Mouse (Mus musculus): Measurements from ENCODE around the gene Exosc10. TPM values are rescaled to one million over a fixed set of nuclear protein-coding genes. Genes with fewer than 3 reads are reported as not detected.

Exosc10 gene
- polyA plus RNA-seq, 1 experiment: 37.0 TPM

- peaks cover 7% of the 10 kb centered on the region for H3K79me2 ChIP-seq (ENCODE audit: control insufficient read depth, insufficient read depth)
- no peak overlapping the region for H3K4me3 ChIP-seq
- H3ac ChIP-seq (ENCODE audit: control insufficient read depth, insufficient read length): no peak overlapping the region
- no peaks in the 10 kb centered on the region for H3K27me3 ChIP-seq (ENCODE audit: control insufficient read depth, insufficient read depth, insufficient read length)
- H3K36me3 ChIP-seq (ENCODE audit: control insufficient read depth, insufficient read depth): peaks cover 66% of the 10 kb centered on the region
- H3K4me2 ChIP-seq (ENCODE audit: low read depth): no peak overlapping the region
- TF ChIP-seq REST (IDR thresholded peaks at IDR 0.05; ENCODE audit: insufficient read depth, insufficient read length): no peak
- TF ChIP-seq SRF (IDR thresholded peaks at IDR 0.05; ENCODE audit: control insufficient read depth, insufficient read length, low read depth): no peak
- no peak for TF ChIP-seq TCF3 (IDR thresholded peaks at IDR 0.05; ENCODE audit: insufficient read length, low read depth)
- TF ChIP-seq POLR2A (IDR thresholded peaks at IDR 0.05; ENCODE audit: insufficient read length, low read depth): no peak
- no peak for TF ChIP-seq MYOD1 (IDR thresholded peaks at IDR 0.05; ENCODE audit: control insufficient read depth in 1 of 3, insufficient read length in 2 of 3, low read depth in 2 of 3)
- no peak for TF ChIP-seq MAX (IDR thresholded peaks at IDR 0.05; ENCODE audit: low read depth)
- no peak for TF ChIP-seq TCF12 (IDR thresholded peaks at IDR 0.05; ENCODE audit: insufficient read depth, poor library complexity, severe bottlenecking)
- no peak for TF ChIP-seq MYOG (IDR thresholded peaks at IDR 0.05; ENCODE audit: control insufficient read depth in 1 of 3, insufficient read depth in 1 of 3, insufficient read length in 2 of 3, low read depth in 2 of 3)
- no peak for TF ChIP-seq CEBPB (IDR thresholded peaks at IDR 0.05; ENCODE audit: insufficient read depth, poor library complexity, severe bottlenecking)
- no peak for TF ChIP-seq POLR2AphosphoS2 (IDR thresholded peaks at IDR 0.05; ENCODE audit: insufficient read length, low read depth)
- TF ChIP-seq USF1 (IDR thresholded peaks at IDR 0.05; ENCODE audit: low read depth): no peak
- TF ChIP-seq E2F4 (IDR thresholded peaks at IDR 0.05; ENCODE audit: insufficient read depth): no peak
These were observed 55.5 kb downstream of the Exosc10 start for GRCm38 (mm10) chr4:148613738-148614137.

GRCm38 (mm10) chr4:148619805-148620204 lies 61.6 kb downstream of the Exosc10 start:
- Histone ChIP-seq H3K27me3 (ENCODE audit: control insufficient read depth, insufficient read depth, insufficient read length) (no peaks in the 10 kb centered on the region), H3K79me2 (ENCODE audit: control insufficient read depth, insufficient read depth) (peaks cover 63% of the 10 kb centered on the region), H3K4me2 (ENCODE audit: low read depth) (no peak overlapping the region), H3ac (ENCODE audit: control insufficient read depth, insufficient read length) (no peak overlapping the region), H3K36me3 (ENCODE audit: control insufficient read depth, insufficient read depth) (peaks cover 92% of the 10 kb centered on the region), H3K4me3 (no peak overlapping the region)
- TF ChIP-seq REST (IDR thresholded peaks at IDR 0.05; ENCODE audit: insufficient read depth, insufficient read length) (no peak), MYOG (IDR thresholded peaks at IDR 0.05; ENCODE audit: control insufficient read depth in 1 of 3, insufficient read depth in 1 of 3, insufficient read length in 2 of 3, low read depth in 2 of 3) (no peak), MYOD1 (IDR thresholded peaks at IDR 0.05; ENCODE audit: control insufficient read depth in 1 of 3, insufficient read length in 2 of 3, low read depth in 2 of 3) (no peak), CEBPB (IDR thresholded peaks at IDR 0.05; ENCODE audit: insufficient read depth, poor library complexity, severe bottlenecking) (no peak), TCF3 (IDR thresholded peaks at IDR 0.05; ENCODE audit: insufficient read length, low read depth) (no peak), POLR2AphosphoS2 (IDR thresholded peaks at IDR 0.05; ENCODE audit: insufficient read length, low read depth) (no peak), E2F4 (IDR thresholded peaks at IDR 0.05; ENCODE audit: insufficient read depth) (no peak)

- H3K4me2 ChIP-seq (ENCODE audit: low read depth): no peak overlapping the region
- no peak overlapping the region for H3ac ChIP-seq (ENCODE audit: control insufficient read depth, insufficient read length)
- H3K4me3 ChIP-seq: no peak overlapping the region
- peaks cover 72% of the 10 kb centered on the region for H3K79me2 ChIP-seq (ENCODE audit: control insufficient read depth, insufficient read depth)
- H3K27me3 ChIP-seq (ENCODE audit: control insufficient read depth, insufficient read depth, insufficient read length): no peaks in the 10 kb centered on the region
- peaks cover 87% of the 10 kb centered on the region for H3K36me3 ChIP-seq (ENCODE audit: control insufficient read depth, insufficient read depth)
- TF ChIP-seq REST (IDR thresholded peaks at IDR 0.05; ENCODE audit: insufficient read depth, insufficient read length): no peak
These were observed 62.5 kb downstream of the Exosc10 start for GRCm38 (mm10) chr4:148620718-148621117.

- H3ac ChIP-seq (ENCODE audit: control insufficient read depth, insufficient read length): no peak overlapping the region
These were observed 64.3 kb downstream of the Exosc10 start for GRCm38 (mm10) chr4:148622485-148622884.

GRCm38 (mm10) chr4:148623609-148624008 lies 65.4 kb downstream of the Exosc10 start:
- TF ChIP-seq REST (IDR thresholded peaks at IDR 0.05; ENCODE audit: insufficient read depth, insufficient read length): no peak
- TF ChIP-seq SRF (IDR thresholded peaks at IDR 0.05; ENCODE audit: control insufficient read depth, insufficient read length, low read depth): no peak
- no peak for TF ChIP-seq USF1 (IDR thresholded peaks at IDR 0.05; ENCODE audit: low read depth)
- no peak for TF ChIP-seq MYOD1 (IDR thresholded peaks at IDR 0.05; ENCODE audit: control insufficient read depth in 1 of 3, insufficient read length in 2 of 3, low read depth in 2 of 3)
- no peak for TF ChIP-seq CEBPB (IDR thresholded peaks at IDR 0.05; ENCODE audit: insufficient read depth, poor library complexity, severe bottlenecking)
- TF ChIP-seq POLR2AphosphoS2 (IDR thresholded peaks at IDR 0.05; ENCODE audit: insufficient read length, low read depth): no peak
- no peak for TF ChIP-seq MYOG (IDR thresholded peaks at IDR 0.05; ENCODE audit: control insufficient read depth in 1 of 3, insufficient read depth in 1 of 3, insufficient read length in 2 of 3, low read depth in 2 of 3)
- no peak for TF ChIP-seq E2F4 (IDR thresholded peaks at IDR 0.05; ENCODE audit: insufficient read depth)
- no peak for TF ChIP-seq POLR2A (IDR thresholded peaks at IDR 0.05; ENCODE audit: insufficient read length, low read depth)
- TF ChIP-seq TCF3 (IDR thresholded peaks at IDR 0.05; ENCODE audit: insufficient read length, low read depth): no peak
- no peak for TF ChIP-seq MAX (IDR thresholded peaks at IDR 0.05; ENCODE audit: low read depth)
- no peak for TF ChIP-seq TCF12 (IDR thresholded peaks at IDR 0.05; ENCODE audit: insufficient read depth, poor library complexity, severe bottlenecking)
- no peaks in the 10 kb centered on the region for H3K27me3 ChIP-seq (ENCODE audit: control insufficient read depth, insufficient read depth, insufficient read length)
- H3K4me3 ChIP-seq: no peak overlapping the region
- H3K79me2 ChIP-seq (ENCODE audit: control insufficient read depth, insufficient read depth): peaks cover 70% of the 10 kb centered on the region
- peaks cover 61% of the 10 kb centered on the region for H3K36me3 ChIP-seq (ENCODE audit: control insufficient read depth, insufficient read depth)
- H3ac ChIP-seq (ENCODE audit: control insufficient read depth, insufficient read length): no peak overlapping the region
- peak overlapping the region; percentile 78 for H3K4me2 ChIP-seq (ENCODE audit: low read depth)

More at GRCm38 (mm10) chr4:148622485-148622884, 64.3 kb downstream of the Exosc10 start:
- TF ChIP-seq MAX (IDR thresholded peaks at IDR 0.05; ENCODE audit: low read depth) (no peak), USF1 (IDR thresholded peaks at IDR 0.05; ENCODE audit: low read depth) (no peak), TCF12 (IDR thresholded peaks at IDR 0.05; ENCODE audit: insufficient read depth, poor library complexity, severe bottlenecking) (no peak), CEBPB (IDR thresholded peaks at IDR 0.05; ENCODE audit: insufficient read depth, poor library complexity, severe bottlenecking) (no peak)
- Histone ChIP-seq H3K36me3 (ENCODE audit: control insufficient read depth, insufficient read depth) (peaks cover 72% of the 10 kb centered on the region), H3K79me2 (ENCODE audit: control insufficient read depth, insufficient read depth) (peaks cover 70% of the 10 kb centered on the region), H3K4me3 (no peak overlapping the region), H3K27me3 (ENCODE audit: control insufficient read depth, insufficient read depth, insufficient read length) (no peaks in the 10 kb centered on the region), H3K4me2 (ENCODE audit: low read depth) (no peak overlapping the region)

All from myocyte (in vitro differentiated cells).